Mouse (Mus musculus) intestine, embryonic 14.5 days (tissue): ENCODE results near the gene Rpl36. TPM values are rescaled to one million over a fixed set of nuclear protein-coding genes. Genes with fewer than 3 reads are reported as not detected.
A peak's percentile ranks its signal among the peaks of the same experiment; 100 is the strongest.
"Not testable (repeated sequence)": the region's sequence is repeated elsewhere in the genome, so short reads cannot be mapped to it uniquely, and the experiment has no call there.

Experiments
- ATAC-seq: fragments of 200-750 bp; cut with Nextera tagmentation; replicated peaks from 2 replicates; pipeline ENCODE4 v1.8.0; 2017; ENCODE audit warnings: low read depth, moderate number of reproducible peaks, moderate TSS enrichment, moderate library complexity; ENCODE audit not compliant: low FRiP score, low TSS enrichment
- DNase-seq: peaks from one replicate; pipeline ENCODE4 v3.0.0-alpha.2; 2018; ENCODE audit warnings: low spot score
- H3K27ac ChIP-seq: fragments of 300-500 bp; sonication (generic); 2 replicates; pipeline ENCODE4 v1.5.1; 2014; ENCODE audit warnings: low read depth, mild to moderate bottlenecking, control low read depth
- H3K27me3 ChIP-seq: fragments of 300-500 bp; sonication (generic); replicated peaks from 2 replicates; pipeline ENCODE4 v1.6.1; 2014; ENCODE audit warnings: low read length, control low read depth; ENCODE audit not compliant: control insufficient read depth, insufficient read depth
- H3K36me3 ChIP-seq: fragments of 300-500 bp; sonication (generic); 2 replicates; pipeline ENCODE4 v1.6.1; 2014; ENCODE audit warnings: low read length, control low read depth; ENCODE audit not compliant: control insufficient read depth, insufficient read depth
- H3K4me1 ChIP-seq: fragments of 300-500 bp; sonication (generic); replicated peaks from 2 replicates; pipeline ENCODE4 v1.6.1; 2014; ENCODE audit warnings: low read length, control low read depth, mixed read lengths; ENCODE audit not compliant: control insufficient read depth, insufficient read depth
- H3K4me2 ChIP-seq: fragments of 300-500 bp; sonication (generic); 2 replicates; pipeline ENCODE4 v1.6.1; 2014; ENCODE audit warnings: low read length
- H3K4me3 ChIP-seq: fragments of 300-500 bp; sonication (generic); 2 replicates; pipeline ENCODE4 v1.5.1; 2014; ENCODE audit warnings: low read depth, low read length, control low read depth, mixed read lengths
- H3K9ac ChIP-seq: fragments of 300-500 bp; sonication (generic); 2 replicates; pipeline ENCODE4 v1.6.1; 2014; ENCODE audit warnings: mild to moderate bottlenecking, low read length
- H3K9me3 ChIP-seq: fragments of 300-500 bp; sonication (generic); 2 replicates; pipeline ENCODE4 v1.6.1; 2016; ENCODE audit warnings: low read length, control low read depth; ENCODE audit not compliant: control insufficient read depth
- WGBS: fragments of 180-500 bp; shearing (Covaris S2); extraction: QIAGEN DNeasy Blood & Tissue Kit; methylation state at CpG from one replicate; pipeline ENCODE4 v1.1.7; 2014; 5-methylcytosine and 5-hydroxymethylcytosine counted together
- polyA plus RNA-seq: library from polyadenylated mRNA; unstranded; fragments of >200 nt; fragmentation: Nextera tagmentation; extraction: Ambion mirVana; gene quantifications from 2 replicates; pipeline ENCODE4 v1.2.1, GENCODE M21; 2014

Gene Rpl36
- polyA plus RNA-seq, 1 experiment from 2014 or later = 2,673 TPM

DNA sequence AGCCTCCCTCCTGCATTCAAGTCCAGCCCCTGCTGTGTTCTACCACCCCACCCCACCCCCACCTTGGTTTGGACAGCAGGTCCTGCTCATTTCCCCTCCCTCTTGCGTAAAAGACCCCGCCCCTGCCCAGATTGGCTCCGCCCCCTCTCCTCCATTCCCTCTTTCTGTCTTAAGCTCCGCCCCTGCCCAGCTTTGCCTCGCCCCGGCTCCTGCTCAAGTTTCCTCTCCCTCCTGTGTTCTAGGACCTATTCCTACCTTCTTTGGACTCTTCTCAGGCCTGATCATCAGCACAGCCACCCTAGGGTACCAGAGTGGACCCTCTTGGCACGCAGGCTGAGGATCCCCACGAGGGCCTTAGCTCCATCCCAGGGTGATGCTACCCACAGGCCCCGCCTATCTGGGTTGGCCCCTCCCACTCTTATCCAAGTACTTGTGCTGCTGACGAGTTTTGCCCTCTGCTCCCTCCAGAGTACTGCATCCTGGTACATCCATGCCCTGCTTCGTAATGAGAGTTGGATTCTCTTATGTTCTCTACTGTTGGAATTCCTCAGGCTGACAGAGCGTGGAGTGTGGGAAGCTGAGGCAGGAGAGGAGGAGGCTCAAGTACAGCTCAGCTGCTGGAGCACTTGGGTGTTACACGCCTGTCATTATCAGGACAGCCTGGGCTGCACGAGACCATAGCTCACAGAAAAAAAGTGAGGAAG is 1.2 kb upstream of the Rpl36 start:
- no peak overlapping the region for H3K27ac ChIP-seq
- ATAC-seq = no peak
- WGBS = 13% methylated on average over 13 of the region's 14 CpGs

DNA sequence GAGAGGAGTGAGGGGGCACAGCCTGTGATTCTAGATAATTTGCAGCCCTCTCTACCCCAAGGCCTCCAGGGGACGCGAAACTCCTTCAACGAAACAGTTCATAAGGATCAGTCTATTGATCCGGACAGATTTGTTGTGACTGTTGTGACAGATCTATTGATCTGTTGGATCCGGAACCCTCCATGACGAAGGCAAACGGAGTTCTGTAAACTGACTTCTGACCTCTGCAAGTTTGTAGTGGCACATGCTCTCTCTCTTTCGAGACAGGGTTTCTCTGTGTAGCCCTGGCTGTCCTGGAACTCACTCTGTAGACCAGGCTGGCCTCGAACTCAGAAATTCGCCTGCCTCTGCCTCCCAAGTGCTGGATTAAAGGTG is 664 bp upstream of the Rpl36 start:
- ATAC-seq = not testable (repeated sequence)
- peaks cover 20% of the 10 kb centered on the region for H3K4me1 ChIP-seq
- 67% methylated on average over 10 of the region's 10 CpGs for WGBS

More for the DNA sequence above, 1.2 kb upstream of the Rpl36 start:
- Histone ChIP-seq H3K9ac (no peak overlapping the region), H3K27me3 (no peaks in the 10 kb centered on the region), H3K36me3 (peaks cover 36% of the 10 kb centered on the region), H3K4me1 (peaks cover 20% of the 10 kb centered on the region), H3K4me2 (0 out of 2 replicates have a peak overlapping the region, but pooled peaks have one; percentile 18), H3K4me3 (peak overlapping the region; percentile 2; the same call in 1 of the 2 replicates), H3K9me3 (no peaks in the 10 kb centered on the region)
- peak; percentile 74 for DNase-seq

DNA sequence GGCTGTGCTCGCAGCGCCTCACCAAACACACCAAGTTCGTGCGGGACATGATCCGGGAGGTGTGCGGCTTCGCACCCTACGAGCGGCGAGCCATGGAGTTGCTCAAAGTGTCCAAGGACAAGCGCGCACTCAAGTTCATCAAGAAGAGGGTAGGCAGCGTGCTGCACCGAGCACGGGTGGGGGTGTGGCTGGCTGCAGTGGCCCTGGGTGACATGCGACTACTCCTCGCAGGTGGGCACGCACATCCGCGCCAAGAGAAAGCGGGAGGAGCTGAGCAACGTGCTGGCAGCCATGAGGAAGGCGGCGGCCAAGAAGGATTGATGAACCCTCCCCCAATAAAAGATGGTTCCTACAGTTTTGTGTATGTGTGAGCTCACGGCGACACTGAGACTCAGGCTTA is 677 bp downstream of the Rpl36 start:
- Histone ChIP-seq H3K27ac (peak overlapping the region; percentile 89), H3K4me3 (peak overlapping the region; percentile 77), H3K9ac (peak overlapping the region; percentile 92), H3K36me3 (peaks cover 47% of the 10 kb centered on the region), H3K4me2 (peak overlapping the region; percentile 81), H3K4me1 (peaks cover 14% of the 10 kb centered on the region)
- H3K9me3 ChIP-seq, ATAC-seq, H3K27me3 ChIP-seq, DNase-seq: not testable (repeated sequence)
- under 1% methylated on average over 26 of the region's 26 CpGs for WGBS

More for the DNA sequence above, 664 bp upstream of the Rpl36 start:
- H3K27ac ChIP-seq, DNase-seq, H3K4me3 ChIP-seq, H3K4me2 ChIP-seq, H3K9ac ChIP-seq, H3K27me3 ChIP-seq, H3K9me3 ChIP-seq: not testable (repeated sequence)
- peaks cover 36% of the 10 kb centered on the region for H3K36me3 ChIP-seq

DNA sequence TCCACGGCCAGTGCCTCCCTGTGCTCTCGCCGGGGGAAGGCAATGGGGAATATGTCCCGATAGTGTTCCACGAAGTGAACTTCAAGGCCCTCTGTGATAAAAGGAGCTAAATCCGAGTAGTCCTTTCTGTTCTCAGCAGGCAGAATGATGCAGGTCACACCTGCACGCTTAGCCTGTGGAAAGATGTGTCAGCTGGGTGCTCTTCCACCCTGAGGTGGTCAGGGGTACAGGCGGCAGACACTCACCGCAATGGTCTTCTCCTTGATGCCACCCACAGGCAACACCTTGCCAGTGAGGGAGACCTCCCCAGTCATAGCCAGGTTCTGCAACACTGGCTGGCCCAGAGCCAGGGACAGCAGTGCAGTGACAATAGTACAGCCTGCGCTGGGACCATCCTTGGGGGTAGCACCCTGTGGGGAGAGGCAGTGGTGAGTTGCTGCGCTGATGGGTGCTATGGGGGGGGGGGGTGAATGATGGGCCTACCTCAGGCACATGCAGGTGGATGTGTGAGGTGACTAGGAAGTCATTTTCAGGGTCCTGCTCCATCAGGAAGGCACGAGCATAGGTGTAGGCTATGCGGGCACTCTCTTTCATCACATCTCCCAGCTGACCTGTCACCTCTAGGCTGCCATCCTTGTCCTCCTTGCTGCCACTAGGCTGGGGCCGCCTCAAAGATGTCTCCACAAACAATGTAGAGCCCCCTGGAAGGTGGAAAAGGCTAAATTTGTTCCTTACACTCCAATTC is 1.3 kb downstream of the Rpl36 start:
- H3K4me2 ChIP-seq = peak overlapping the region; percentile 81
- WGBS = 31% methylated on average over 14 of the region's 14 CpGs
- no peak overlapping the region; the same call in 1 of the 2 replicates for H3K27ac ChIP-seq
- no peaks in the 10 kb centered on the region for H3K27me3 ChIP-seq
- peaks cover 53% of the 10 kb centered on the region for H3K36me3 ChIP-seq
- no peaks in the 10 kb centered on the region for H3K9me3 ChIP-seq
- H3K4me1 ChIP-seq = peaks cover 14% of the 10 kb centered on the region
- no peak for DNase-seq
- ATAC-seq = no peak
- H3K9ac ChIP-seq = peak overlapping the region; percentile 92
- peak overlapping the region; percentile 77 for H3K4me3 ChIP-seq

DNA sequence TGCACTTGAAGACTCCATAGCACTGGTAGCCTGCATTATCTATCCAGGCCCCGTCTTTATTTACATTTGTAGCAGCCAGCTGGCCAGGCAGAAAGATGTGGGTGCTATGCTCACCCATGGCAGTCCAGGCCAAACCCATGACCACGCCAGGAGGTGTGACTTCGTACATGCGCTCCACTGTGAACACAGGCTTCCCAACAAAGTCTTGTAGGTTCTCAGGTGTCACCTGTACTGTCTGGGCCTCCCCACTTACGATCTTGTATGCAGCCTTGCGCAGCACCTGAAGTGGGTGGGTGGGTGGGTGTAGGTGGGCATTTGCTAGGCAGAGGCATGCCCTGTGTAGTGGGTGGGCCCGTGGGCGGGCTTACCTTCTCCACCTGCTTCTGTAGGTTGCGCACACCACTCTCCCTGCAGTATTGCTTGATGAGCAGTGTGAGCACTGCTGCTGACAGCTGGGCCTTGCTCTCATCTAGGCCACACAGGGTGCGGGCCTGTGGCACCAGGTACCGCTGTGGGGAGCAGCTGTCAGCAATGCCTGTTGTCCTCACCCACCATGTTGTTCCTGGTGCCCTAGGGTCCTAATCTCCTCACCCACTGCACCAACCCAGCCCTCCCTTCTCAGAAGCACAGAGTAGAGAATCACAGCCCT is 2.0 kb downstream of the Rpl36 start:
- Histone ChIP-seq H3K36me3 (peaks cover 60% of the 10 kb centered on the region), H3K27ac (no peak overlapping the region), H3K4me3 (0 out of 2 replicates have a peak overlapping the region, but pooled peaks have one; percentile 8), H3K4me1 (peaks cover 10% of the 10 kb centered on the region), H3K9me3 (no peaks in the 10 kb centered on the region), H3K9ac (no peak overlapping the region), H3K4me2 (peak overlapping the region; percentile 81; the same call in 1 of the 2 replicates), H3K27me3 (no peaks in the 10 kb centered on the region)
- DNase-seq = peak; percentile 63
- 81% methylated on average over 11 of the region's 11 CpGs for WGBS
- no peak for ATAC-seq

DNA sequence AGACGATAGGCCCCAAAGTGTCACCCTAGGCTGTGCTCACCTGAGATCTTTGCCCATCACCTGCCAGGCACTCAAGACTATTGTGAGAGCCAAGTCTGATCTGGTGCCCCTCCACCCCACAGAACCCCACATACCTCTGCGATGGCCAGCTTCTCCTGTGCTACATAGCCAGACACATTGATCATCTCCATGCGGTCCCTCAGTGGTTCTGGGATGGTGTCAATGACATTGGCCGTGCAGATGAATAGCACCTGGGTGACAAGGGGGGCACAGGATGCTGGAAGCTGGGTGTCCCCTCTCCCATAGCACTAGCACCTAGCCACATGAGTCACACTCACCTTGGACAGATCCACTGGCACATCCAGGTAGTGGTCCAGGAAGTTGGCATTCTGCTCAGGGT is 2.6 kb downstream of the Rpl36 start:
- Histone ChIP-seq H3K4me2 (no peak overlapping the region), H3K27me3 (no peaks in the 10 kb centered on the region), H3K27ac (no peak overlapping the region), H3K9ac (no peak overlapping the region), H3K4me3 (no peak overlapping the region), H3K4me1 (peaks cover 7% of the 10 kb centered on the region), H3K9me3 (no peaks in the 10 kb centered on the region), H3K36me3 (peaks cover 66% of the 10 kb centered on the region)
- DNase-seq = no peak
- no peak for ATAC-seq
- 82% methylated on average over 4 of the region's 4 CpGs for WGBS

DNA sequence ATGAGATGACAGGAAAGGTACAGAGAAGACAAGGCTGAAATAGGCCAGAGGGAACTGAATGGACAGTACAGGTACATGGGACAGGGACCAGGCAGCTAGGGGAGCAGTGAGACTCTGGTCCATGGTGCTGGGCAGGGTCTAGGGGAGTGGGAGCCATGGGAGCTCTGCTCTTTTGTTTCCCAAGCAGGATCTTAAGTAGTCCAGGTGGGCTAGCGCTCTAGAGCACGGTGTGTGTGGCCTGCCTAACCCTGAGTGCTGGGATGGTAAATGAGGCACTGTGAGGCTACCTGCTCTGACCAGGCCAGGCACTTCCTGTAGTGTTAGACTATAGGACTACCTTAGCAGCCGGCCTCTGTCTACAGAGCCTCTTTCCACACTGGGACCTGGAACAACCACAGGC is 3.5 kb downstream of the Rpl36 start:
- Histone ChIP-seq H3K4me1 (peaks cover 7% of the 10 kb centered on the region), H3K9ac (no peak overlapping the region), H3K27ac (no peak overlapping the region), H3K4me3 (no peak overlapping the region), H3K27me3 (no peaks in the 10 kb centered on the region), H3K36me3 (peaks cover 71% of the 10 kb centered on the region), H3K9me3 (no peaks in the 10 kb centered on the region), H3K4me2 (no peak overlapping the region)
- no peak for DNase-seq
- 86% methylated on average over 3 of the region's 3 CpGs for WGBS
- no peak for ATAC-seq

DNA sequence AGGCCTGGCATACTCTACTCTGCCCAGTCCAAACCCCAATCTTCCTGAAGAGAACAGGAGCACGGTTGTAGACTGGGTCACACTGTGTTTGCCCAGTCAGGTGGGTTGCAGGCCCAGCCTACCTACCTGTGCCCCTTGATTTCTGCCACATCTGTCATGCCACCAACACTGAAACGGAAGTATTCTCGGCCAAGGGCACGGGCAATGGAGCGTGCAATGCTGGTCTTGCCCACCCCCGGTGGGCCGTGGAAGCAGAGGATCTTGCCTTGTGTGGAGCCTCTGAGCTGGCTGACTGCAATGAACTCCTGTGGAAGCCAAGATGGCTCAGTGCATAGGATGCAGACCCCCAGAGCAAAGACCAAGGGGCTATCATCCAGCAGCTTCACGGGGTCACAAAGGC is 4.4 kb downstream of the Rpl36 start:
- H3K9me3 ChIP-seq = no peaks in the 10 kb centered on the region
- ATAC-seq = no peak

More for the DNA sequence above, 4.4 kb downstream of the Rpl36 start:
- Histone ChIP-seq H3K9ac (no peak overlapping the region), H3K4me2 (no peak overlapping the region), H3K4me1 (peaks cover 7% of the 10 kb centered on the region), H3K27ac (no peak overlapping the region), H3K27me3 (no peaks in the 10 kb centered on the region), H3K4me3 (no peak overlapping the region), H3K36me3 (peaks cover 80% of the 10 kb centered on the region)
- DNase-seq = no peak
- 92% methylated on average over 8 of the region's 8 CpGs for WGBS
